Mouse (Mus musculus) CH12.LX (cell line): ENCODE measurements around the gene Gse1. TPM values are rescaled to one million over a fixed set of nuclear protein-coding genes. Genes with fewer than 3 reads are reported as not detected.

Source experiments
- DNase-seq: peaks from one replicate; pipeline ENCODE4 v3.0.0-alpha.2; 2013; ENCODE audit errors: extremely low read depth
- H3K27ac ChIP-seq: 2 replicates; pipeline ENCODE4 v1.5.1; 2012; ENCODE audit warnings: low read depth, mild to moderate bottlenecking, control low read depth, moderate library complexity; ENCODE audit not compliant: insufficient read depth
- H3K27me3 ChIP-seq: replicated peaks from 2 replicates; pipeline ENCODE3; 2012; ENCODE audit warnings: inconsistent platforms
- H3K36me3 ChIP-seq, 2 experiments: replicated peaks in 1 of 2; 2 replicates each; pipeline versions ENCODE3 to v1.6.1; 2012; ENCODE audit warnings: inconsistent platforms in 1 of 2, low read length in 1 of 2, mild to moderate bottlenecking in 1 of 2, mixed read lengths in 1 of 2, moderate library complexity in 1 of 2; ENCODE audit not compliant: control insufficient read depth in 1 of 2, insufficient read depth in 1 of 2
- H3K4me1 ChIP-seq, 2 experiments: 2 replicates each; pipeline ENCODE4 v1.6.1; 2012; ENCODE audit warnings: inconsistent platforms in 1 of 2, moderate library complexity in 1 of 2; ENCODE audit not compliant: insufficient read depth in 2 of 2, control insufficient read depth in 1 of 2
- H3K4me2 ChIP-seq: 2 replicates; pipeline ENCODE4 v1.6.1; 2012; ENCODE audit warnings: low read depth, mild to moderate bottlenecking, control low read depth; ENCODE audit not compliant: poor library complexity, insufficient read depth, severe bottlenecking
- H3K4me3 ChIP-seq, 3 experiments: fragments of 150-350 bp in 1 of 3; sonication (generic) in 1 of 3; replicated peaks in 1 of 3; 2 replicates each; pipeline versions ENCODE3 to v1.5.1; 2011 to 2012; ENCODE audit warnings: low read depth in 2 of 3, low read length in 2 of 3, mild to moderate bottlenecking in 2 of 3, moderate library complexity in 2 of 3, control low read depth in 1 of 3, improper control_type of control experiment in 1 of 3, inconsistent platforms in 1 of 3, mixed read lengths in 1 of 3; ENCODE audit not compliant: poor library complexity in 1 of 3
- H3K79me2 ChIP-seq: replicated peaks from 2 replicates; pipeline ENCODE4 v1.6.1; 2012; ENCODE audit warnings: mild to moderate bottlenecking, moderate library complexity; ENCODE audit not compliant: control insufficient read depth, poor library complexity, insufficient read depth, severe bottlenecking; ENCODE audit errors: extremely low read depth
- H3K9ac ChIP-seq: 2 replicates; pipeline ENCODE4 v1.6.1; 2012; ENCODE audit warnings: low read depth, mild to moderate bottlenecking, control low read depth, moderate library complexity; ENCODE audit not compliant: insufficient read depth
- H3K9me3 ChIP-seq: replicated peaks from 2 replicates; pipeline ENCODE3; 2012; ENCODE audit warnings: low read length, inconsistent platforms, mixed read lengths
- CHD1 ChIP-seq: IDR thresholded peaks from 2 replicates; pipeline ENCODE4 v1.6.1; 2012; ENCODE audit warnings: low read depth, low read length, improper control_type of control experiment, inconsistent platforms
- CTCF ChIP-seq, 2 experiments: IDR thresholded peaks in 1 of 2; conservative IDR thresholded peaks in 1 of 2; 2 replicates each; pipeline ENCODE4 v1.5.1; 2011 to 2012; ENCODE audit warnings: low read depth in 2 of 2, low read length in 2 of 2, improper control_type of control experiment in 1 of 2, inconsistent platforms in 1 of 2, mild to moderate bottlenecking in 1 of 2, moderate library complexity in 1 of 2
- EP300 ChIP-seq: IDR thresholded peaks from 2 replicates; pipeline ENCODE4 v1.6.1; 2011; ENCODE audit warnings: low read length, improper control_type of control experiment
- GABPA ChIP-seq: IDR thresholded peaks from 2 replicates; pipeline ENCODE4 v1.6.1; 2012; ENCODE audit warnings: low read depth, low read length, improper control_type of control experiment, inconsistent platforms; ENCODE audit not compliant: insufficient replicate concordance
- HCFC1 ChIP-seq: IDR thresholded peaks from 2 replicates; pipeline ENCODE4 v1.6.1; 2012; ENCODE audit warnings: low read depth, mild to moderate bottlenecking, inconsistent platforms, low read length, improper control_type of control experiment
- IRF4 ChIP-seq: IDR thresholded peaks from 2 replicates; pipeline ENCODE4 v1.6.1; 2014; ENCODE audit warnings: low read depth, mild to moderate bottlenecking, inconsistent platforms, low read length, improper control_type of control experiment
- JUN ChIP-seq: IDR thresholded peaks from 2 replicates; pipeline ENCODE4 v1.6.1; 2011; ENCODE audit warnings: low read depth, mild to moderate bottlenecking, low read length, improper control_type of control experiment, moderate library complexity; ENCODE audit not compliant: insufficient read depth
- JUND ChIP-seq: conservative IDR thresholded peaks from 2 replicates; pipeline ENCODE4 v1.6.1; 2011; ENCODE audit warnings: low read depth, low read length, improper control_type of control experiment
- MAFK ChIP-seq: IDR thresholded peaks from 2 replicates; pipeline ENCODE4 v1.6.1; 2011; ENCODE audit warnings: low read length, improper control_type of control experiment; ENCODE audit not compliant: insufficient replicate concordance
- MAZ ChIP-seq: IDR thresholded peaks from 2 replicates; pipeline ENCODE4 v1.6.1; 2012; ENCODE audit warnings: low read depth, mild to moderate bottlenecking, inconsistent platforms, low read length, improper control_type of control experiment, moderate library complexity
- MYC ChIP-seq: IDR thresholded peaks from 2 replicates; pipeline ENCODE4 v1.6.1; 2011; ENCODE audit warnings: low read depth, mild to moderate bottlenecking, improper control_type of control experiment, low read length
- NELFE ChIP-seq: IDR thresholded peaks from 2 replicates; pipeline ENCODE4 v1.6.1; 2011; ENCODE audit warnings: low read depth, low read length, improper control_type of control experiment
- NRF1 ChIP-seq: IDR thresholded peaks from 2 replicates; pipeline ENCODE4 v1.6.1; 2014; ENCODE audit warnings: low read depth, mild to moderate bottlenecking, inconsistent platforms, low read length, improper control_type of control experiment, moderate library complexity
- POLR2A ChIP-seq: IDR thresholded peaks from 2 replicates; pipeline ENCODE4 v1.6.1; 2011; ENCODE audit warnings: low read depth, mild to moderate bottlenecking, improper control_type of control experiment, low read length
- RAD21 ChIP-seq: IDR thresholded peaks from 2 replicates; pipeline ENCODE4 v1.6.1; 2011; ENCODE audit warnings: low read depth, mild to moderate bottlenecking, low read length, improper control_type of control experiment, moderate library complexity
- SMC3 ChIP-seq: IDR thresholded peaks from 2 replicates; pipeline ENCODE4 v1.6.1; 2011; ENCODE audit warnings: low read depth, low read length, improper control_type of control experiment
- TBP ChIP-seq: conservative IDR thresholded peaks from 2 replicates; pipeline ENCODE4 v1.6.1; 2011; ENCODE audit warnings: low read depth, low read length, improper control_type of control experiment
- UBTF ChIP-seq: IDR thresholded peaks from 2 replicates; pipeline ENCODE4 v1.6.1; 2012; ENCODE audit warnings: low read depth, mild to moderate bottlenecking, inconsistent platforms, low read length, improper control_type of control experiment, moderate library complexity
- USF1 ChIP-seq: IDR thresholded peaks from 2 replicates; pipeline ENCODE4 v1.6.1; 2014; ENCODE audit warnings: low read depth, mild to moderate bottlenecking, inconsistent platforms, low read length, improper control_type of control experiment
- USF2 ChIP-seq: conservative IDR thresholded peaks from 2 replicates; pipeline ENCODE4 v1.6.1; 2011; ENCODE audit warnings: low read depth, low read length, improper control_type of control experiment
- ZMIZ1 ChIP-seq: IDR thresholded peaks from 2 replicates; pipeline ENCODE4 v1.6.1; 2012; ENCODE audit warnings: low read depth, mild to moderate bottlenecking, inconsistent platforms, low read length, improper control_type of control experiment
- ZNF384 ChIP-seq: IDR thresholded peaks from 2 replicates; pipeline ENCODE4 v1.6.1; 2012; ENCODE audit warnings: low read depth, low read length, improper control_type of control experiment, inconsistent platforms
- dilution Hi-C: fragments of 300-500 bp; cut with MboI; formaldehyde crosslinking; loops from 2 replicates; pipeline ENCODE4 v1.14.3; 2020; ENCODE audit warnings: low sequenced_read_pairs; ENCODE audit not compliant: extremely low pct_unique_long_range_greater_than_20kb, extremely low pct_ligation_motif_present
- in situ Hi-C: fragments of 300-500 bp; cut with MboI; formaldehyde crosslinking; loops from 3 replicates; pipeline ENCODE4 v1.14.3; 2019; ENCODE audit warnings: low sequenced_read_pairs, low pct_ligation_motif_present, low pct_unique_long_range_greater_than_20kb, mixed read lengths
- polyA plus RNA-seq: library from polyadenylated mRNA; unstranded; fragments of >175 nt; gene quantifications from 2 replicates; pipeline ENCODE4 v1.2.1, GENCODE M21; 2012; ENCODE audit warnings: low read depth; ENCODE audit not compliant: insufficient read length
- total RNA-seq, 2 experiments: library from RNA; depleted of rRNA; stranded (reverse); fragments of 300-350 nt in 1 of 2; fragments of >200 nt in 1 of 2; gene quantifications; 2 replicates each; pipeline ENCODE4 v1.2.3; 2012 to 2014

The Gse1 gene
- total and polyA plus RNA-seq, 3 experiments, result 1.3 to 9.8 (median 8.5) TPM

DNA sequence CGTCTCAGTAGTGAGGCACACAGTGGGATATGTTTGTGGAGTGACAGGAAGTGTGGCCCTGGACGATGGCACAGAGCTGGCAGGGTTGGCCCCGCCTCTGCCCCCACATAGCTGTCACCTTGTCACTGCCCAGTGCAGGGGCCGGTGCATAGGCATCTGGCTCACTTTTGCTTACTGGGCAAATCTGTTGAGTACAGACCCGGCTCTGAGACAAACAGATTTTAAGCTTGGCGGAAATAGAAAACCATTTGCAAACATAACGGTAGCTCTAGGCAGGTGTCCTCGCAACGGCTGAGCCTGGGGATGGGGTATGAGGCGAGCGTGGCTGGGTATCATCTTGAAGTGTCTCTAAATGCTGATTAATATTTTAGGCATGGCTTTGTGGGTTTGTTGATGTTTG lies 79.3 kb downstream of the Gse1 start:
- Histone ChIP-seq H3K36me3 (no peaks in the 10 kb centered on the region), H3K4me1 (peaks cover 0 to 16% of the 10 kb centered on the region in 2 experiments; a peak in 2 of 4 replicates), H3K27ac (no peak overlapping the region), H3K27me3 (peaks cover 20% of the 10 kb centered on the region), H3K4me2 (no peak overlapping the region)
- in situ Hi-C loops, result no loop called here
- no peak for DNase-seq
- dilution Hi-C loops, result no loop called here
- TF ChIP-seq JUN, result no peak
- no peak for TF ChIP-seq RAD21
- TF ChIP-seq ZMIZ1, result no peak
- no peak for TF ChIP-seq IRF4
- no peak for TF ChIP-seq USF1
- no peak for TF ChIP-seq ZNF384
- TF ChIP-seq JUND, result no peak
- no peak for TF ChIP-seq MAZ
- TF ChIP-seq MAFK, result no peak
- TF ChIP-seq USF2, result no peak
- TF ChIP-seq TBP, result no peak
- no peak for TF ChIP-seq POLR2A
- TF ChIP-seq CHD1, result no peak
- TF ChIP-seq CTCF (conservative IDR thresholded peaks at IDR 0.05 in 1 of 2, IDR thresholded peaks at IDR 0.05 in 1 of 2; ENCODE audit: low read depth in 2 of 2, low read length in 2 of 2), result no peak
- no peak for TF ChIP-seq NRF1
- TF ChIP-seq UBTF, result no peak
- TF ChIP-seq, all 38 proteins: peak for 0
- H3K4me3 ChIP-seq, result no peak overlapping the region
- H3K9me3 ChIP-seq, result no peaks in the 10 kb centered on the region
- H3K9ac ChIP-seq, result no peak overlapping the region
- no peaks in the 10 kb centered on the region for H3K79me2 ChIP-seq

DNA sequence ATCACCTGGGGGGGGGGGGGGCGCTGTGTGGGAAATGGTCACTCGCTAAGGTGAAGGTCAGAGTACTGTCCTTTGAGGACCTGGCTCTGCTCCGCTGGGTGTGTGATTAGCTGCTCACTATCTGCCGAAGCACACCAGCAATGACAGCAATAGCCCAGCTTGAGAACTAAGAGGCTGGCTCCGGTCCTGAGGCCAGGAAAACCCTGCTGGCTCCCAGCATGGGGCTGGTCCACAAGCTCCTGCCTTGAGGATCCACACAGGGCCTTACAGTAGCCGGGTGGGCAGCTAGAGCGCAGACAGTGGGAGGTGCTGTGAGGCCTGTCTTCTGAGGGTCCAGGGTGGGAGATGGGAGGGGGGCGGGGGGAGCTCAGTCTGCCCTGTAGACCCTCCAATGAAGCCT lies 79.9 kb downstream of the Gse1 start:
- Histone ChIP-seq H3K9me3 (no peaks in the 10 kb centered on the region), H3K4me3 (no peak overlapping the region), H3K9ac (no peak overlapping the region), H3K27ac (no peak overlapping the region), H3K79me2 (no peaks in the 10 kb centered on the region), H3K4me1 (peaks cover 3 to 16% of the 10 kb centered on the region in 2 experiments; a peak in 3 of 4 replicates), H3K27me3 (peaks cover 20% of the 10 kb centered on the region), H3K36me3 (no peaks in the 10 kb centered on the region), H3K4me2 (no peak overlapping the region)
- in situ Hi-C loops, result no loop called here
- dilution Hi-C loops, result no loop called here
- TF ChIP-seq GABPA, result no peak
- TF ChIP-seq HCFC1, result no peak
- TF ChIP-seq SMC3, result no peak
- no peak for TF ChIP-seq NRF1
- TF ChIP-seq MYC, result no peak
- TF ChIP-seq NELFE, result no peak
- TF ChIP-seq EP300, result no peak
- no peak for DNase-seq
